Mouse (Mus musculus) adrenal gland, postnatal 14 days (tissue): ENCODE data around the gene Vmn1r1. TPM values are rescaled to one million over a fixed set of nuclear protein-coding genes. Genes with fewer than 3 reads are reported as not detected.

Experiments
- total RNA-seq: library from RNA; stranded (reverse); gene quantifications from 2 replicates; pipeline ENCODE4 v1.2.3, GENCODE M21; 2021

The Vmn1r1 gene
- total RNA-seq, 1 experiment from 2014 or later = not detected

Other genes starting within 250 kb of the Vmn1r1 start
- 69.3 and 79.2 TPM in 2 replicates for gene Enah, start 144.5 kb downstream of the Vmn1r1 start, total RNA-seq
- gene Srp9, start 39.7 kb downstream of the Vmn1r1 start, total RNA-seq = 48.0 and 56.0 TPM in 2 replicates
- 78.1 and 86.7 TPM in 2 replicates for gene Degs1, start 118.3 kb upstream of the Vmn1r1 start, total RNA-seq
- 33.2 and 35.1 TPM in 2 replicates for gene Fbxo28, start 177.1 kb upstream of the Vmn1r1 start, total RNA-seq
- 23.0 and 23.6 TPM in 2 replicates for gene Trp53bp2, start 244.7 kb upstream of the Vmn1r1 start, total RNA-seq